Mouse (Mus musculus): Measurements from ENCODE around the gene Rab6b. TPM values are rescaled to one million over a fixed set of nuclear protein-coding genes. Genes with fewer than 3 reads are reported as not detected.
A peak's percentile ranks its signal among the peaks of the same experiment; 100 is the strongest.

The Rab6b gene
- polyA plus RNA-seq, 1 experiment from 2014 or later = 4.3 TPM

DNA sequence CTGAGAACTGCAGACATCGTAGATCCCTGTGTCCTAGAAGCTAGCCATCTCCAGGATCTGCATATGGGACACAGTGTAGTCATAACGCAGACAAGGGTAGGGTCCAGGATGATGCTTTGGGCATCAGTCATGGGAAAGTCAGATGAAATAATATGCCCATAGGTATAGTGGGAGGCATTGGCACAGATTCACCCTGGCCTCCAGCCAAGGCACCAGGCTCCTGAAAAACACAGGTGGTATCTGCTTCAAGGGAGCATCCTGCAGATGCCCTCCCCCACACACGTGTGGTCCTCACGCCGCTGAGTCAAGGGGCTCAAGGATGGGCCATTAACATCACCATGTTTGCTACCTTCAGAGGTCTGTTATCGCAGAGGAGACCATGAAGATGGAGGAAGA, 39.4 kb upstream of the Rab6b start:
- ATAC-seq = no peak
- Histone ChIP-seq H3K36me3 (ENCODE audit: control insufficient read depth, insufficient read depth) (peaks cover 26% of the 10 kb centered on the region; the same call in 1 of the 2 replicates), H3K9ac (ENCODE audit: low read depth, low read length) (no peak overlapping the region), H3K4me3 (ENCODE audit: low read depth, low read length) (no peak overlapping the region), H3K4me1 (replicated peaks; ENCODE audit: control insufficient read depth, insufficient read depth, low read length) (no peaks in the 10 kb centered on the region), H3K9me3 (ENCODE audit: control insufficient read depth) (no peaks in the 10 kb centered on the region), H3K27me3 (replicated peaks; ENCODE audit: control insufficient read depth, insufficient read depth, low read length) (no peaks in the 10 kb centered on the region), H3K27ac (ENCODE audit: low read depth, low read length) (no peak overlapping the region), H3K4me2 (replicated peaks; ENCODE audit: low read depth) (no peak overlapping the region)
- no peak for TF ChIP-seq CTCF (IDR thresholded peaks at IDR 0.05; ENCODE audit: low read depth)
- WGBS = 91% methylated on average over 6 of the region's 6 CpGs

DNA sequence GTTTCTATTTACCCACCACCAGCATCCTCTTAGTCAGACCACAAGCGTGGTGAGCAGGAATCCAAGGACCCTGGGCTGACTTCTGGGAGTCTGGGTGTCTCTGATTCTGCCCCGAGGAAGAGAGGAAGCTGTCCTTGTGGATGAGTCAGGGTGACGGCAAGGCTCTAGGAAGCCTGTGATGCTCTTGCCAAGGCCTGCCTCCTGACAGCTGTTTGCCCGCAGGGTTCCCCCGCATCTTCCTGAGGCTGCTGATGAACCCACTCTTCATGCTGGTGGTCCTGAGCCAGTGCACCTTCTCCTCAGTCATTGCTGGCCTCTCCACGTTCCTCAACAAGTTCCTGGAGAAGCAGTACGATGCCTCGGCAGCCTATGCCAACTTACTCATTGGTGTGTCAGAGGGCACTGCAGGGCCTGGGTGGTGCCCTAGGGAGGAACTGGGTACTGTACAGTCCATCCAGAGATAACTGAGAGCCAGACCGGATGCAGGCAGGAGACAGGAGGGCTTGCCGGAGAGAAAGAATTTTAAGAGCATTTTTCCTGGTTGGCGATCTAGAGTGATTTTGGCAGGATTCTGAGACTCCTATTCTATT, 38.6 kb upstream of the Rab6b start:
- Histone ChIP-seq H3K36me3 (ENCODE audit: control insufficient read depth, insufficient read depth) (peaks cover 28% of the 10 kb centered on the region; the same call in 1 of the 2 replicates), H3K4me3 (ENCODE audit: low read depth, low read length) (no peak overlapping the region), H3K9me3 (ENCODE audit: control insufficient read depth) (no peaks in the 10 kb centered on the region), H3K4me2 (replicated peaks; ENCODE audit: low read depth) (no peak overlapping the region), H3K9ac (ENCODE audit: low read depth, low read length) (no peak overlapping the region), H3K4me1 (replicated peaks; ENCODE audit: control insufficient read depth, insufficient read depth, low read length) (no peaks in the 10 kb centered on the region), H3K27me3 (replicated peaks; ENCODE audit: control insufficient read depth, insufficient read depth, low read length) (no peaks in the 10 kb centered on the region), H3K27ac (ENCODE audit: low read depth, low read length) (no peak overlapping the region)
- TF ChIP-seq CTCF (IDR thresholded peaks at IDR 0.05; ENCODE audit: low read depth) = no peak
- 78% methylated on average over 11 of the region's 11 CpGs for WGBS
- no peak for ATAC-seq

DNA sequence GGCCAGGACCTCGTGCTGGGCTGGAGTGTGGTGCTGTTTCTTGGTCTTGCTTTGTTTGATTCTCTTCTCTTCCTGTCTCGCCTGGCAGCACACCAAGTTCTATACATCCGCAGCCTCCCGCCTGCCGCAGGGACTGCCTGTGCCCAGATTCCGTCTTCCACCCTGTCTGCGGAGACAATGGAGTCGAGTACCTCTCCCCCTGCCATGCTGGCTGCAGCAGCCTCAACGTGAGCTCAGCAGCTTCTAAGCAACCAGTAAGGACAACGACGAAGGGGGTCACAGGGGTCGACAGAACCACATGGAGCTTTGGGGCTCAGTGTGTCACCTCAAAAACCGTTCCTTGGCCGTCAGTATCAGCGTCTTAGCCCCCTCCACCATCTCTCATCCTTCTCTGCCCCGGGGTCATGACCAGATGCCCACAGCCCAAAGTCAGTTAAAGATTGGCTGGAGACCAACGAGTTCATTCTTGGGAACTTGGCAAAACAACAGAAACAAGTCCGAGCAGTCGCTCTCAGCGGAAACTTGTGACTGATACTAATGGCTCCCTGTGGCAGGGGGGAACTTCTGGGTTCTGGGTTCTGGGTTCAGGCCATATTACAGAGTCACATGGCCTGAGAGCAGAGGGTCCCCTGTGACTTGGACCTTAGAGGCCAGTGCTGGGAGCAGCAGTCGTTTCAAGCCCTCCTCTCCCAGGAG, 34.6 kb upstream of the Rab6b start:
- TF ChIP-seq CTCF (IDR thresholded peaks at IDR 0.05; ENCODE audit: low read depth) = no peak
- Histone ChIP-seq H3K4me3 (ENCODE audit: low read depth, low read length) (no peak overlapping the region), H3K9ac (ENCODE audit: low read depth, low read length) (no peak overlapping the region), H3K4me2 (replicated peaks; ENCODE audit: low read depth) (no peak overlapping the region), H3K9me3 (ENCODE audit: control insufficient read depth) (no peaks in the 10 kb centered on the region), H3K27me3 (replicated peaks; ENCODE audit: control insufficient read depth, insufficient read depth, low read length) (no peaks in the 10 kb centered on the region), H3K4me1 (replicated peaks; ENCODE audit: control insufficient read depth, insufficient read depth, low read length) (no peaks in the 10 kb centered on the region), H3K36me3 (ENCODE audit: control insufficient read depth, insufficient read depth) (peaks cover 31% of the 10 kb centered on the region; the same call in 1 of the 2 replicates), H3K27ac (ENCODE audit: low read depth, low read length) (no peak overlapping the region)
- 73% methylated on average over 21 of the region's 21 CpGs for WGBS
- peak; percentile 16; the same call in 1 of the 2 replicates for ATAC-seq

DNA sequence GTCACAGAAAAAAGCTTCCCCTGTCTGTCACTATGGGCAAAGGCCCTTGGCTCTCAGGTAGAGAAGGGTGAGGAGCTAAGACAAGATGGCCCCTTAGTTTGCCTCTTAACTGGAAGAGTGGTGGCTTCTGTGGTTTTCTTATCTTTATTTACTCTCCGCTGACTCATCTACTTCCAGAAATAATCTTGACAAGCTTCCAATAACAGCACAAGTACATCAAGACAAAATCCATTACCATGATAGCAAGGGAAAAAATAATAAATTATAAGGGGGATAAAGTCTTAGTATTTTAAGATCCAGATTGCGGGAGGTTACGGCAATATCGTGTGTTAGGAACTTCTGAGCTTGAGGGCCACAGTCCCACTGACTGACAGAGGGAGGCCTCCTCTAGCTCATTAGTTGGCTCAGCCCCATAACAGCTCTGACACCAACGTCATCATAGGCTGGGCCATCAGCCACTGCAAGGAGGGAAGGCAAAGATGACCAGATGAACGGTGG, 33.3 kb upstream of the Rab6b start:
- Histone ChIP-seq H3K36me3 (ENCODE audit: control insufficient read depth, insufficient read depth) (peaks cover 23% of the 10 kb centered on the region; the same call in 1 of the 2 replicates), H3K4me2 (replicated peaks; ENCODE audit: low read depth) (no peak overlapping the region), H3K4me3 (ENCODE audit: low read depth, low read length) (no peak overlapping the region), H3K9ac (ENCODE audit: low read depth, low read length) (no peak overlapping the region), H3K27ac (ENCODE audit: low read depth, low read length) (no peak overlapping the region), H3K27me3 (replicated peaks; ENCODE audit: control insufficient read depth, insufficient read depth, low read length) (no peaks in the 10 kb centered on the region), H3K9me3 (ENCODE audit: control insufficient read depth) (no peaks in the 10 kb centered on the region), H3K4me1 (replicated peaks; ENCODE audit: control insufficient read depth, insufficient read depth, low read length) (no peaks in the 10 kb centered on the region)
- 74% methylated on average over 6 of the region's 6 CpGs for WGBS
- no peak for TF ChIP-seq CTCF (IDR thresholded peaks at IDR 0.05; ENCODE audit: low read depth)
- no peak for ATAC-seq

DNA sequence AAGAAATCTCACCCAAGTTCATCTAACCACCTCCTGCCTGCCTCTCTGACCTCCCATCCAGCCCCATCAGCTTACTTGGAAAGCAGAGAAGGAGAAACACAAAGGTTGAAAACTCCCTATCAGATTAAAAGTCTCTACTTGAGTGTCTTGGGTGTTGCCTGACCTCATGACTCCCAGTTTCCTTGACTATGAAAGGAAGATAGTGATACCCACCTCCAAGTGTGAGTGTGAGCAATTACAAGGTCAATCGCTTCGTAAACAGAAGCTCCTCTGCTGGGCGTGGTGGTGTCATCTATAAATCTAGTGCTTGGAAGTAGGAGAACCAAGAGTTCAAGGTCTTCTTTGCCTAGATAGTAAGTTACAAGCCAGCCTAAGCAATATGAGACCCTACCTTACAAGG, 31.4 kb upstream of the Rab6b start:
- Histone ChIP-seq H3K27me3 (replicated peaks; ENCODE audit: control insufficient read depth, insufficient read depth, low read length) (no peaks in the 10 kb centered on the region), H3K36me3 (ENCODE audit: control insufficient read depth, insufficient read depth) (peaks cover 27% of the 10 kb centered on the region; the same call in 1 of the 2 replicates), H3K27ac (ENCODE audit: low read depth, low read length) (no peak overlapping the region), H3K4me3 (ENCODE audit: low read depth, low read length) (no peak overlapping the region), H3K4me2 (replicated peaks; ENCODE audit: low read depth) (no peak overlapping the region), H3K9ac (ENCODE audit: low read depth, low read length) (no peak overlapping the region), H3K9me3 (ENCODE audit: control insufficient read depth) (no peaks in the 10 kb centered on the region), H3K4me1 (replicated peaks; ENCODE audit: control insufficient read depth, insufficient read depth, low read length) (no peaks in the 10 kb centered on the region)
- TF ChIP-seq CTCF (IDR thresholded peaks at IDR 0.05; ENCODE audit: low read depth) = no peak
- 62% methylated on average over 3 of the region's 3 CpGs for WGBS
- no peak for ATAC-seq

DNA sequence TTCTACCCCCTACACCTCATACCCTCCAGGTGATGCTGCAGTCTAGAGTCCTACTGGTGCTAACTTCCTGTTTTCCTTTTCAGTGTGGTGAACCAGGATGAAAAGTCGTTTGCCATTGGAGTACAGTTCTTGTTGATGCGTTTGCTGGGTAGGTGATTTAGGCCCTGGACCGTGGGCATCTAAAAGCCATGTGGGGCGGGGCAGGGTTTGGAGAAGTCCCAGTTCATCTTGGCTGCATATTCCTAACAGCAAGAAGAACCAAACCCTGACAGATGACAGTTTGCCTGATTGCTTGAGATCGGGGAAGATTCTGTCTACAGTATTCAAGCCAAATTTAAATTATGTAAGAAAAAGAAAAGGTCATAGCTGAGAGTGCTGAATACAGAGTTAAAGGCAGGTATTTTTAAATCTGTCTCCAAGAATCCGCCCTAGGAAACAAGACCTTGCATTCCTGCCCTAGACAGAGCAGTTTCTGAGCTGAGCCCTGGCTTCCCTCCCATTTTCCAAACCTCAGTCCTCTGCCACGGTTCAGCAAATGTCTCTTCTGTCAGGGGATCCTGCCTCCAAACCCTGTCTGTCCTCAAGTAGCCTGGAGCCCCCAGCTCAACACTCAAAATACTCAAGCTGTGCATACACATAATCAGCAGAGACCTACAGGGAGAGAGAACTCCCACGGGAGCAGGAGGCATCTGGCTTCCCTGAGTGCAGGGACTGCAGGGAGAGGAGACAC, 29.2 kb upstream of the Rab6b start:
- 71% methylated on average over 8 of the region's 8 CpGs for WGBS
- TF ChIP-seq CTCF (IDR thresholded peaks at IDR 0.05; ENCODE audit: low read depth) = no peak
- H3K9me3 ChIP-seq (ENCODE audit: control insufficient read depth) = no peaks in the 10 kb centered on the region
- no peak overlapping the region for H3K4me3 ChIP-seq (ENCODE audit: low read depth, low read length)
- H3K27ac ChIP-seq (ENCODE audit: low read depth, low read length) = no peak overlapping the region
- ATAC-seq = no peak
- H3K4me2 ChIP-seq (replicated peaks; ENCODE audit: low read depth) = no peak overlapping the region
- H3K27me3 ChIP-seq (replicated peaks; ENCODE audit: control insufficient read depth, insufficient read depth, low read length) = no peaks in the 10 kb centered on the region
- no peak overlapping the region for H3K9ac ChIP-seq (ENCODE audit: low read depth, low read length)
- no peaks in the 10 kb centered on the region for H3K4me1 ChIP-seq (replicated peaks; ENCODE audit: control insufficient read depth, insufficient read depth, low read length)
- H3K36me3 ChIP-seq (ENCODE audit: control insufficient read depth, insufficient read depth) = peaks cover 22% of the 10 kb centered on the region; the same call in 1 of the 2 replicates

Measured in intestine, postnatal 0 days (tissue).